Mouse (Mus musculus): ENCODE measurements at regions not wholly inside any gene's neighbourhood (a gene's known extent, or its start where the extent isn't known, plus 50 kb on each side); places are given as distances from the start of the nearest gene placed in this dataset.

DNA sequence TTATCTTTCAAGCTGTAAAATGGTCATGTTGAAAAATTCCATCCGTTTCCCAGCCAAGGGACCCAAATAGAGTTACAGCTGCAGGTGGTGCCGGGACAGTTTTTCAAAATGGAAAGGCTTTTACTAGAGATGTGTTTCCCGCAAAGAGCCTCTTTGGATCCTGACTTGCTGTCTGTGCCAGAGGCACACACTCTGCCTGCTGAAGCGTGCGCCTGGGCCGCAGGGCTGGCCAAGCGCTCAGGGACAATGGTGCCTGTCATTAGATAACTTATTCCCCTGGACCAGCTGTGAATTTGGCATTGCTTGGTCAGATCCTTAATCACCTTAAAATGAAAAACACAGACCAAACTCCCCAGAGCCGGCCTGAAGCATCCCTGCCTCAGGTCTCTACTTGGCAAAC lies 110.3 kb upstream of the Egflam start:
- Histone ChIP-seq H3K4me3 (ENCODE audit: insufficient read depth in 1 of 2, low read depth in 1 of 2, low read length in 2 of 2, poor library complexity in 1 of 2, severe bottlenecking in 1 of 2) (no peak overlapping the region), H3K4me1 (ENCODE audit: control insufficient read depth in 2 of 2, insufficient read depth in 2 of 2, low read length in 2 of 2, poor library complexity in 1 of 2) (no peaks in the 10 kb centered on the region), H3K9me3 (ENCODE audit: control insufficient read depth, insufficient read depth, low read depth, low read length) (no peaks in the 10 kb centered on the region), H3K36me3 (ENCODE audit: control insufficient read depth, insufficient read depth, low read length, poor library complexity, severe bottlenecking) (no peaks in the 10 kb centered on the region), H3K9ac (ENCODE audit: insufficient read depth, low read depth, low read length, poor library complexity, severe bottlenecking) (no peak overlapping the region), H3K27ac (ENCODE audit: insufficient read depth, low read depth, low read length, poor library complexity, severe bottlenecking) (no peak overlapping the region)
- DNase-seq (ENCODE audit: low read depth, low spot score), result no peak
- in situ Hi-C loops (cut with MboI; ENCODE audit: low sequenced_read_pairs in 2 of 2, unreplicated experiment in 2 of 2), result no loop called here
- TF ChIP-seq HCFC1 (IDR thresholded peaks at IDR 0.05; ENCODE audit: borderline replicate concordance, insufficient read depth, low read length) (no peak), CHD2 (IDR thresholded peaks at IDR 0.05; ENCODE audit: low read depth, low read length) (no peak), MAFK (IDR thresholded peaks at IDR 0.05; ENCODE audit: insufficient read depth, low read depth, low read length) (no peak), ZNF384 (IDR thresholded peaks at IDR 0.05; ENCODE audit: low read depth, low read length) (no peak), ZC3H11A (IDR thresholded peaks at IDR 0.05; ENCODE audit: borderline replicate concordance, low read depth, low read length) (no peak)

GRCm38 (mm10) chr15:7514743-7515273 lies 116.6 kb upstream of the Egflam start:
- H3K27ac ChIP-seq (ENCODE audit: insufficient read depth, low read depth, low read length, poor library complexity, severe bottlenecking), result no peak overlapping the region
- in situ Hi-C loops (cut with MboI; ENCODE audit: low sequenced_read_pairs in 2 of 2, unreplicated experiment in 2 of 2), result no loop called here
- no peak for DNase-seq (ENCODE audit: low read depth, low spot score)

DNA sequence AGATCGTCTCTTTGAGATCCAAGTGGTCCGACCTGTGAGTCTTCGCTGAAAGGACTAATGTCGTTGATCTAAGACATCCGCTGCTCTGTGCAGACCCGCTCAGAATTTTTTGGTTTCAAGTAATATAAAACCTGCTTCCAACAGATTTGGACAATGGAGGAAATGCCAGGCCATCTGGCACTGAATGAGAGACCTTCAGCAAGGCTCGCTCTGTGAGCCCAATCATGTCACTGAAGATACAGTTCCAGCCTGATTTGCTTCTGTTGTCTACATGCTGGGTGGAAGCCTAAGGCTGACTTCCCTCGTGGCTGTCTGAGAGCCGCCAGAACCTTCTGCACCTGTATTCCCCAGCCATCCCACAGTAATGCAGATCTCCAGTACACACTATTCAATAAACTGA lies 123.4 kb upstream of the Egflam start:
- H3K4me1 ChIP-seq (ENCODE audit: control insufficient read depth in 2 of 2, insufficient read depth in 2 of 2, low read length in 2 of 2, poor library complexity in 1 of 2), result no peaks in the 10 kb centered on the region
- H3K27ac ChIP-seq (ENCODE audit: insufficient read depth, low read depth, low read length, poor library complexity, severe bottlenecking), result no peak overlapping the region
- TF ChIP-seq MAFK (IDR thresholded peaks at IDR 0.05; ENCODE audit: insufficient read depth, low read depth, low read length) (no peak), HCFC1 (IDR thresholded peaks at IDR 0.05; ENCODE audit: borderline replicate concordance, insufficient read depth, low read length) (no peak), ZNF384 (IDR thresholded peaks at IDR 0.05; ENCODE audit: low read depth, low read length) (no peak)
- no peak overlapping the region for H3K4me3 ChIP-seq (ENCODE audit: insufficient read depth in 1 of 2, low read depth in 1 of 2, low read length in 2 of 2, poor library complexity in 1 of 2, severe bottlenecking in 1 of 2)
- no peaks in the 10 kb centered on the region for H3K36me3 ChIP-seq (ENCODE audit: control insufficient read depth, insufficient read depth, low read length, poor library complexity, severe bottlenecking)
- no peak overlapping the region for H3K9ac ChIP-seq (ENCODE audit: insufficient read depth, low read depth, low read length, poor library complexity, severe bottlenecking)
- in situ Hi-C loops (cut with MboI; ENCODE audit: low sequenced_read_pairs in 2 of 2, unreplicated experiment in 2 of 2), result no loop called here
- no peak for DNase-seq (ENCODE audit: low read depth, low spot score)
- no peaks in the 10 kb centered on the region for H3K9me3 ChIP-seq (ENCODE audit: control insufficient read depth, insufficient read depth, low read depth, low read length)

More at GRCm38 (mm10) chr15:7514743-7515273, 116.6 kb upstream of the Egflam start:
- no peaks in the 10 kb centered on the region for H3K9me3 ChIP-seq (ENCODE audit: control insufficient read depth, insufficient read depth, low read depth, low read length)
- H3K9ac ChIP-seq (ENCODE audit: insufficient read depth, low read depth, low read length, poor library complexity, severe bottlenecking), result no peak overlapping the region; the same call in 1 of the 2 replicates
- TF ChIP-seq CHD2 (IDR thresholded peaks at IDR 0.05; ENCODE audit: low read depth, low read length) (no peak), ZNF384 (IDR thresholded peaks at IDR 0.05; ENCODE audit: low read depth, low read length) (no peak), MAFK (IDR thresholded peaks at IDR 0.05; ENCODE audit: insufficient read depth, low read depth, low read length) (no peak), HCFC1 (IDR thresholded peaks at IDR 0.05; ENCODE audit: borderline replicate concordance, insufficient read depth, low read length) (no peak), ZC3H11A (IDR thresholded peaks at IDR 0.05; ENCODE audit: borderline replicate concordance, low read depth, low read length) (no peak)
- no peak overlapping the region for H3K4me3 ChIP-seq (ENCODE audit: insufficient read depth in 1 of 2, low read depth in 1 of 2, low read length in 2 of 2, poor library complexity in 1 of 2, severe bottlenecking in 1 of 2)
- no peaks in the 10 kb centered on the region for H3K36me3 ChIP-seq (ENCODE audit: control insufficient read depth, insufficient read depth, low read length, poor library complexity, severe bottlenecking)
- H3K4me1 ChIP-seq (ENCODE audit: control insufficient read depth in 2 of 2, insufficient read depth in 2 of 2, low read length in 2 of 2, poor library complexity in 1 of 2), result 0 out of 4 replicates have a peak, but pooled peaks cover 0 to 2% of the 10 kb centered on the region in 2 experiments

DNA sequence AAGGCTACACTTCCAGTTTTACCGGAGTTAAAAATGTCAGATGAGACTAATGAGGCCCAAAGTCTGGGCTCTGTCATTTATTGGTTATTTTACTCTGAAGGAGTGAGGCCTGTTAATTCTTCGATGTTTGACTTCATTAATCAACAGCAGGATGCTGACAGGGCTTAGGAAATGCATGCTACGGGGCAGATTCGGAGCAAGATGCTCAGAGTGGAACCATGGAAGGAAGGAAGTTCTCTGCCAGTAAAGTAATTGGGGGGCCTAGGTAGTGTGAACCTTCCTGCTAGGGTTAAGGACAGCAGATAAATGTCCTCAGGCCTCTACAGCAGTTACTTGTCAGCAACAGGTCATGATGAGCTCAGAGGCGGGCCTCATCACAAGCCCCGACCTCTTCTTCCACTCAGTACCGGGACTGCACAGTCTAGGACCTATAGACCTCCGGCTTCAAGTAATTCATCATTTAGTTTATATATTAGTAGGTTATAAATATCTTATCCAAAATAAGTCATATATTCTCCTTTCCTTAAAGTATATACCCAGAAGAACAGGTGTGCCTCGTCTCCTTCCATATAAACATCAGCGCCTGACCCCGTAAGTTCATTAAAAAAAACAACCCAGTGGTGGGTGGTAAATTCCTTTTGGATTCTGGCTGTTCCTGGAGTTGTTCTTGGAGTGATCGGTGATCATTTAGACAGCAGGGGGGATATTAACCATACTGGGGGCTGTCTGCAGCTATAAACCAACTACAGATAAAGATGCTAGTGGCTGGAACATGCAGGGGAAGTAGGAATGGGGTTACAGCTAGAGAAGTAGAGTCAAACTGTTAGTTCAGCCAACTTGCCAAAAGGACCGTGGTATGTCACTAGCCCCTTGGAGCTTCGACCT lies 124.9 kb upstream of the Egflam start:
- Histone ChIP-seq H3K36me3 (ENCODE audit: control insufficient read depth, insufficient read depth, low read length, poor library complexity, severe bottlenecking) (no peaks in the 10 kb centered on the region), H3K27ac (ENCODE audit: insufficient read depth, low read depth, low read length, poor library complexity, severe bottlenecking) (no peak overlapping the region), H3K9me3 (ENCODE audit: control insufficient read depth, insufficient read depth, low read depth, low read length) (no peaks in the 10 kb centered on the region), H3K4me1 (ENCODE audit: control insufficient read depth in 2 of 2, insufficient read depth in 2 of 2, low read length in 2 of 2, poor library complexity in 1 of 2) (no peaks in the 10 kb centered on the region), H3K9ac (ENCODE audit: insufficient read depth, low read depth, low read length, poor library complexity, severe bottlenecking) (no peak overlapping the region), H3K4me3 (ENCODE audit: insufficient read depth in 1 of 2, low read depth in 1 of 2, low read length in 2 of 2, poor library complexity in 1 of 2, severe bottlenecking in 1 of 2) (no peak overlapping the region)
- TF ChIP-seq ZC3H11A (IDR thresholded peaks at IDR 0.05; ENCODE audit: borderline replicate concordance, low read depth, low read length) (no peak), CHD2 (IDR thresholded peaks at IDR 0.05; ENCODE audit: low read depth, low read length) (no peak), HCFC1 (IDR thresholded peaks at IDR 0.05; ENCODE audit: borderline replicate concordance, insufficient read depth, low read length) (no peak)
- in situ Hi-C loops (cut with MboI; ENCODE audit: low sequenced_read_pairs in 2 of 2, unreplicated experiment in 2 of 2), result no loop called here
- no peak for DNase-seq (ENCODE audit: low read depth, low spot score)

All from ES-E14 (cell line).